In the genomic region with DNA sequence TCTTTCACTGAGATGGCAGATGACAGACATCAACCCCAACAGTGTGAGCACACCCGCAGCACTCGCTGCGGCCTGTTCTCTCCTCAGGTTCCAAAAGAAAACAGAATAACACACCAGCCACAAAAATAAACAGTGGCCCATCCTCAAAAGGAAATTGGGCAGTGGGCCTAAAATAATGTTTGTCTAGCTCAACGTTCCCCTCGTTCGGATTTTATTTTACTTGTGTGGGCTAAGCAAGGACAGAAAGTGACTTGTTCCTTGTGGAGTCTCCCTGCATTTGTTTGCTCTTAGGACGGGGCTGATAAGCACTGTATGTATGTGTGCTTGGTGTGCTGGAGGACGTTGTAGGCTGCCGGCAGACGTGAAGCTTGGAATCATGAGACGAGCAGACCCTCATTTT, we compare ENCODE assay signal across 18 mouse cellular contexts. TPM values are rescaled to one million over a fixed set of nuclear protein-coding genes. Genes with fewer than 3 reads are reported as not detected.
DNase-seq lines count a peak whose midpoint lies in the region; ATAC-seq and TF ChIP-seq lines count a peak whose summit lies in the region.
"Had no signal": no experiment of that assay in that cellular context is flagged by ENCODE, and none has a peak within 500 bp of the region (broad histone marks: within the 10 kb centered on the region; RNA-seq: fewer than 3 reads in every experiment).

No protein-coding gene starts in this region.

- H3K27me3 ChIP-seq in kidney, adult 2 months (replicated peaks; ENCODE audit: control insufficient read depth, insufficient read depth, low read length): no peaks in the 10 kb centered on the region
- H3K27me3 ChIP-seq in midbrain, embryonic 11.5 days (ENCODE audit: control insufficient read depth, insufficient read depth, low read length): no peaks in the 10 kb centered on the region
- no peaks in the 10 kb centered on the region for H3K27me3 ChIP-seq in midbrain, embryonic 14.5 days (ENCODE audit: control insufficient read depth, insufficient read depth, low read length)
- no peaks in the 10 kb centered on the region for H3K27me3 ChIP-seq in heart, embryonic 15.5 days
- H3K27me3 ChIP-seq in small intestine, adult 2 months (ENCODE audit: control insufficient read depth, insufficient read depth, low read length): no peaks in the 10 kb centered on the region
- H3K27me3 ChIP-seq: embryonic facial prominence, embryonic 15.5 days; forebrain, embryonic 13.5 days; liver, embryonic 15.5 days; midbrain, embryonic 12.5 days; neural tube, embryonic 12.5 days; stomach, embryonic 15.5 days had no signal

- no peak for TF ChIP-seq POLR2A in kidney, adult 2 months (IDR thresholded peaks at IDR 0.05; ENCODE audit: low read depth, low read length)
- no peak for TF ChIP-seq POLR2A in small intestine, adult 2 months (IDR thresholded peaks at IDR 0.05; ENCODE audit: low read depth, low read length)

- no peak overlapping the region for H3K9ac ChIP-seq in midbrain, embryonic 11.5 days (ENCODE audit: low read length)
- H3K9ac ChIP-seq in midbrain, embryonic 14.5 days (replicated peaks; ENCODE audit: low read length): no peak overlapping the region
- H3K9ac ChIP-seq in heart, embryonic 15.5 days: no peak overlapping the region
- H3K9ac ChIP-seq: embryonic facial prominence, embryonic 15.5 days; forebrain, embryonic 13.5 days; liver, embryonic 15.5 days; midbrain, embryonic 12.5 days; neural tube, embryonic 12.5 days; stomach, embryonic 15.5 days had no signal

- no peak overlapping the region for H3K4me2 ChIP-seq in midbrain, embryonic 11.5 days
- no peak overlapping the region for H3K4me2 ChIP-seq in midbrain, embryonic 14.5 days (ENCODE audit: low read length)
- no peak overlapping the region for H3K4me2 ChIP-seq in heart, embryonic 15.5 days
- H3K4me2 ChIP-seq: embryonic facial prominence, embryonic 15.5 days; forebrain, embryonic 13.5 days; liver, embryonic 15.5 days; midbrain, embryonic 12.5 days; neural tube, embryonic 12.5 days; stomach, embryonic 15.5 days had no signal

- ATAC-seq in midbrain, embryonic 11.5 days (ENCODE audit: low FRiP score): no peak
- ATAC-seq in midbrain, embryonic 14.5 days (ENCODE audit: low FRiP score, low TSS enrichment): no peak
- 0 out of 2 replicates have a peak, but pooled peaks have one; percentile 59 for ATAC-seq in heart, embryonic 15.5 days (replicated peaks; ENCODE audit: insufficient number of reproducible peaks, insufficient read depth, low FRiP score, low read depth)
- ATAC-seq in monocyte, adult 5-6 weeks (replicated peaks; ENCODE audit: insufficient number of reproducible peaks, low FRiP score, low TSS enrichment, poor library complexity, severe bottlenecking): no peak
- ATAC-seq: CD4-positive, CD25-positive, alpha-beta regulatory T cell, adult 4 months; forebrain, embryonic 13.5 days had no signal

- no peaks in the 10 kb centered on the region for H3K36me3 ChIP-seq in kidney, adult 2 months (ENCODE audit: control insufficient read depth, insufficient read depth, low read length)
- no peaks in the 10 kb centered on the region for H3K36me3 ChIP-seq in midbrain, embryonic 11.5 days (ENCODE audit: control insufficient read depth, insufficient read depth, low read length)
- H3K36me3 ChIP-seq in midbrain, embryonic 14.5 days (ENCODE audit: control insufficient read depth, insufficient read depth, low read length): no peaks in the 10 kb centered on the region
- H3K36me3 ChIP-seq in heart, embryonic 15.5 days: no peaks in the 10 kb centered on the region
- H3K36me3 ChIP-seq in small intestine, adult 2 months (ENCODE audit: control insufficient read depth, insufficient read depth, low read length): no peaks in the 10 kb centered on the region
- H3K36me3 ChIP-seq: embryonic facial prominence, embryonic 15.5 days; liver, embryonic 15.5 days; midbrain, embryonic 12.5 days; neural tube, embryonic 12.5 days; stomach, embryonic 15.5 days had no signal

- H3K4me1 ChIP-seq in kidney, adult 2 months (ENCODE audit: control insufficient read depth, insufficient read depth, low read length): peaks cover 8% of the 10 kb centered on the region
- H3K4me1 ChIP-seq in midbrain, embryonic 11.5 days (ENCODE audit: control insufficient read depth, insufficient read depth, low read length): peaks cover 12% of the 10 kb centered on the region
- H3K4me1 ChIP-seq in midbrain, embryonic 14.5 days (ENCODE audit: control insufficient read depth, insufficient read depth, low read length): no peaks in the 10 kb centered on the region
- H3K4me1 ChIP-seq in heart, embryonic 15.5 days (replicated peaks): peaks cover 16% of the 10 kb centered on the region
- H3K4me1 ChIP-seq in small intestine, adult 2 months (ENCODE audit: control insufficient read depth, insufficient read depth, insufficient read length, low read length): peaks cover 10% of the 10 kb centered on the region; the same call in 1 of the 2 replicates
- H3K4me1 ChIP-seq: liver, embryonic 15.5 days had no signal

- 49% methylated on average over 11 of the region's 11 CpGs for WGBS in kidney, adult 2 months
- 75% methylated on average over 11 of the region's 11 CpGs for WGBS in midbrain, embryonic 11.5 days
- WGBS in midbrain, embryonic 14.5 days: 87% methylated on average over 11 of the region's 11 CpGs
- WGBS in heart, embryonic 15.5 days: 43% methylated on average over 11 of the region's 11 CpGs
- WGBS in small intestine, adult 2 months: 33% methylated on average over 11 of the region's 11 CpGs

- H3K4me3 ChIP-seq in kidney, adult 2 months (ENCODE audit: insufficient read depth, low read depth, low read length): no peak overlapping the region
- no peak overlapping the region for H3K4me3 ChIP-seq in midbrain, embryonic 11.5 days (ENCODE audit: low read depth, low read length)
- H3K4me3 ChIP-seq in midbrain, embryonic 14.5 days (replicated peaks; ENCODE audit: low read depth, low read length): no peak overlapping the region
- no peak overlapping the region for H3K4me3 ChIP-seq in heart, embryonic 15.5 days
- H3K4me3 ChIP-seq in small intestine, adult 2 months (ENCODE audit: low read depth, low read length): no peak overlapping the region
- H3K4me3 ChIP-seq in layer of hippocampus, adult 2 months: no peak overlapping the region
- H3K4me3 ChIP-seq: embryonic facial prominence, embryonic 15.5 days; forebrain, embryonic 13.5 days; liver, embryonic 15.5 days; midbrain, embryonic 12.5 days; neural tube, embryonic 12.5 days; stomach, embryonic 15.5 days had no signal

- no peaks in the 10 kb centered on the region; the same call in 1 of the 2 replicates for H3K9me3 ChIP-seq in midbrain, embryonic 11.5 days (ENCODE audit: control insufficient read depth, low read length)
- H3K9me3 ChIP-seq in midbrain, embryonic 14.5 days (ENCODE audit: control insufficient read depth, low read length): no peaks in the 10 kb centered on the region
- H3K9me3 ChIP-seq in heart, embryonic 15.5 days (replicated peaks): no peaks in the 10 kb centered on the region
- H3K9me3 ChIP-seq: embryonic facial prominence, embryonic 15.5 days; forebrain, embryonic 13.5 days; liver, embryonic 15.5 days; neural tube, embryonic 12.5 days; stomach, embryonic 15.5 days had no signal

- peak overlapping the region; percentile 13; the same call in 1 of the 2 replicates for H3K27ac ChIP-seq in kidney, adult 2 months (ENCODE audit: insufficient read depth, low read depth, low read length)
- no peak overlapping the region for H3K27ac ChIP-seq in midbrain, embryonic 11.5 days (ENCODE audit: low read depth, low read length)
- H3K27ac ChIP-seq in midbrain, embryonic 14.5 days (replicated peaks; ENCODE audit: low read depth, low read length): no peak overlapping the region
- H3K27ac ChIP-seq in heart, embryonic 15.5 days: peak overlapping the region; percentile 41
- peak overlapping the region; percentile 5; the same call in 1 of the 2 replicates for H3K27ac ChIP-seq in small intestine, adult 2 months (ENCODE audit: insufficient read depth, low read depth, low read length)
- no peak overlapping the region for H3K27ac ChIP-seq in layer of hippocampus, adult 2 months
- H3K27ac ChIP-seq: forebrain, embryonic 13.5 days; liver, embryonic 15.5 days; midbrain, embryonic 12.5 days; neural tube, embryonic 12.5 days; stomach, embryonic 15.5 days had no signal

- peak; percentile 53 for DNase-seq in kidney, adult 2 months
- DNase-seq in kidney, adult 11 months: no peak
- peak; percentile 79 for DNase-seq in midbrain, embryonic 11.5 days (ENCODE audit: low spot score, missing footprints)
- DNase-seq in midbrain, embryonic 14.5 days: no peak
- DNase-seq in layer of hippocampus, adult 2 months (ENCODE audit: low spot score in 2 of 2): no peak
- DNase-seq: cerebellum, postnatal 25 days; layer of hippocampus, adult 9-11 months; thymus, postnatal 14 days had no signal

- no peak for TF ChIP-seq CTCF in kidney, adult 2 months (conservative IDR thresholded peaks at IDR 0.05; ENCODE audit: insufficient read depth, insufficient read length, low read depth, low read length)
- TF ChIP-seq CTCF in small intestine, adult 2 months (IDR thresholded peaks at IDR 0.05; ENCODE audit: extremely low read depth, insufficient read length, insufficient replicate concordance, low read depth, low read length): no peak
- no peak for TF ChIP-seq CTCF in layer of hippocampus, adult 2 months (conservative IDR thresholded peaks at IDR 0.05)

RNA-seq across cellular contexts. Expression of a gene that starts 46.2 kb away (rescaled TPM):
- polyA plus RNA-seq in kidney, adult 2 months (2012; rRNA removed): 6.2 and 6.8 TPM in 2 replicates
- 0.54 and 0.97 TPM in 2 replicates for polyA plus RNA-seq in midbrain, embryonic 11.5 days (2014; fragmentation: Nextera tagmentation; extraction: Ambion mirVana)
- polyA plus RNA-seq in midbrain, embryonic 14.5 days (2014; fragmentation: Nextera tagmentation; extraction: Ambion mirVana): 1.6 and 1.9 TPM in 2 replicates
- 16.3 and 17.8 TPM in 2 replicates for polyA plus RNA-seq in heart, embryonic 15.5 days (2015; fragmentation: Nextera tagmentation; extraction: Ambion mirVana)
- polyA plus RNA-seq in small intestine, adult 2 months (2012; rRNA removed): 21.2 and 166 TPM in 2 replicates
- total RNA-seq in monocyte, adult 5-6 weeks (2017): 0.58 to 0.75 TPM in 2 of 3 replicates, not detected in the other
- 1 to 10 TPM in 1 of 2 experiments, under 1 TPM in 1; 0.76 to 1.2 TPM for total RNA-seq in layer of hippocampus, adult 2 months (2021)

Comparison
In these comparisons a context has a peak if more than half of its experiments do, and no peak if none do; other contexts are left out.
1. DNase-seq: peak in kidney, adult 2 months (single experiment) and midbrain, embryonic 11.5 days (single experiment); none in kidney, adult 11 months (single experiment), midbrain, embryonic 14.5 days (single experiment) and layer of hippocampus, adult 2 months (0 of 2).
2. H3K27ac ChIP-seq: peak in kidney, adult 2 months (single experiment), heart, embryonic 15.5 days (single experiment) and small intestine, adult 2 months (single experiment); none in midbrain, embryonic 11.5 days (single experiment), midbrain, embryonic 14.5 days (single experiment) and layer of hippocampus, adult 2 months (single experiment).